ENCODE assay signal across 21 mouse cellular contexts in genomic region chr15:66443861-66444260, GRCm38 (mm10). TPM values are rescaled to one million over a fixed set of nuclear protein-coding genes. Genes with fewer than 3 reads are reported as not detected.
DNase-seq lines count a peak whose midpoint lies in the region; ATAC-seq lines count a peak whose summit lies in the region.
"Had no signal": no experiment of that assay in that cellular context is flagged by ENCODE, and none has a peak within 500 bp of the region (broad histone marks: within the 10 kb centered on the region; RNA-seq: fewer than 3 reads in every experiment).

No protein-coding gene starts in this region.

- no peak for ATAC-seq in CD4-positive, CD25-positive, alpha-beta regulatory T cell, adult 4 months
- ATAC-seq: activated CD4-positive, CD25-positive, alpha-beta regulatory T cell, adult 4 months; forebrain, embryonic 13.5 days; forebrain, embryonic 16.5 days had no signal

- peak; percentile 30 for DNase-seq in CD4-positive, CD25-positive, alpha-beta regulatory T cell, adult 2 months (ENCODE audit: low read depth, low spot score)
- peak; percentile 55 for DNase-seq in CD4-positive helper T cell, adult 2 months (ENCODE audit: low read depth, low spot score)
- DNase-seq in naive thymus-derived CD4-positive, alpha-beta T cell, adult 2 months (ENCODE audit: low read depth): peak; percentile 39
- no peak for DNase-seq in heart, adult 11 months
- no peak for DNase-seq in kidney, postnatal 4 days
- DNase-seq: adrenal gland, adult 8-10 months; adrenal gland, postnatal 25 days; cerebellum, adult 18-20 months; cerebellum, adult 9-10 months; cerebellum, postnatal 14 days; gastrocnemius, postnatal 10 days; gastrocnemius, postnatal 36 days had no signal

RNA-seq across cellular contexts. Expression of gene Lrrc6, which starts 56.8 kb away (rescaled TPM):
- polyA plus RNA-seq in CD4-positive, CD25-positive, alpha-beta regulatory T cell, adult 4 months (2017; shearing (Covaris generic)): under 1 TPM in 1 of 2 experiments, not detected in 1; 0.15 TPM
- polyA plus RNA-seq: C2C12; embryonic facial prominence, embryonic 11.5 days; heart, embryonic 11.5 days; heart, embryonic 14.5 days; intestine, embryonic 14.5 days had no signal

Comparison
In these comparisons a context has a peak if more than half of its experiments do, and no peak if none do; other contexts are left out.
1. DNase-seq: peak in CD4-positive, CD25-positive, alpha-beta regulatory T cell, adult 2 months (single experiment), CD4-positive helper T cell, adult 2 months (single experiment) and naive thymus-derived CD4-positive, alpha-beta T cell, adult 2 months (single experiment); none in heart, adult 11 months (single experiment) and kidney, postnatal 4 days (0 of 2).